ENCODE assay signal across 19 mouse cellular contexts in the genomic region with DNA sequence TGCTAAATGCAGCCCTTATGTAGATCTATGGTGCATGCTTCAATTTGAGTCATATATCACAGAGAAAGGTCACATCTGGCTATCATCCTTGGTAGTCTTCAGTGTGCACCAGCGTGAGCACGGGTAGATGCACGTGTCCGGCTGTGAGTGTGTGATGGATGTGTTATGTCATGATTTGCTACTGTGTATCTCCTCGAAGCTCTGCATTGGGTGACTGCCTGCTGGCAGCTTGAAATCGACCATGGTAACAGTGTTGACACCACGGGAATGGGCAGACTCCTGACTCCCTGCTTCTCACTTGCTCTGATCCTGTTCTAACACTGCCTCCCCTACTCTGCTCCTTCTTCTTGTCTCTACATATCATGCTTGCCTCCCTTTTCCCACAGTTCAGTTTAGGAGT.
"Had no signal": no experiment of that assay in that cellular context is flagged by ENCODE, and none has a peak within 500 bp of the region (broad histone marks: within the 10 kb centered on the region; RNA-seq: fewer than 3 reads in every experiment).

No protein-coding gene starts in this region.

- H3K9ac ChIP-seq: heart, embryonic 12.5 days; hindbrain, embryonic 12.5 days; hindbrain, embryonic 14.5 days; intestine, embryonic 15.5 days; limb, embryonic 12.5 days had no signal

- H3K9me3 ChIP-seq: heart, embryonic 12.5 days; hindbrain, embryonic 10.5 days; hindbrain, embryonic 12.5 days; intestine, embryonic 15.5 days; limb, embryonic 10.5 days; limb, embryonic 12.5 days had no signal

- H3K4me2 ChIP-seq: heart, embryonic 12.5 days; hindbrain, embryonic 12.5 days; hindbrain, embryonic 14.5 days; intestine, embryonic 15.5 days; limb, embryonic 12.5 days; liver, embryonic 11.5 days had no signal

- H3K27me3 ChIP-seq: intestine, embryonic 15.5 days; limb, embryonic 12.5 days had no signal

- H3K27ac ChIP-seq: gastrocnemius, adult 2 months; heart, adult 2 months; hindbrain, embryonic 10.5 days; hindbrain, embryonic 12.5 days; hindbrain, embryonic 14.5 days; intestine, embryonic 15.5 days; layer of hippocampus, adult 2 months; left cerebral cortex, adult 2 months; limb, embryonic 10.5 days; limb, embryonic 12.5 days had no signal

- H3K36me3 ChIP-seq: heart, embryonic 12.5 days; hindbrain, embryonic 10.5 days; hindbrain, embryonic 12.5 days; intestine, embryonic 15.5 days; limb, embryonic 10.5 days; limb, embryonic 12.5 days had no signal

- H3K4me1 ChIP-seq: hindbrain, embryonic 10.5 days; hindbrain, embryonic 12.5 days; limb, embryonic 10.5 days; limb, embryonic 12.5 days had no signal

- ATAC-seq: hindbrain, embryonic 16.5 days; inflammation-experienced regulatory T-cells, adult 6 months; intestine, embryonic 15.5 days; intestine, postnatal 0 days had no signal

- H3K4me3 ChIP-seq: gastrocnemius, adult 2 months; heart, adult 2 months; heart, embryonic 12.5 days; hindbrain, embryonic 10.5 days; hindbrain, embryonic 12.5 days; intestine, embryonic 15.5 days; layer of hippocampus, adult 2 months; left cerebral cortex, adult 2 months; limb, embryonic 10.5 days; limb, embryonic 12.5 days had no signal

- DNase-seq: gastrocnemius, adult 2 months; gastrocnemius, postnatal 10 days; gastrocnemius, postnatal 25 days; kidney, adult 8-10 months; liver had no signal
